Comparison of ENCODE assay signal across 18 mouse cellular contexts in the genomic region with DNA sequence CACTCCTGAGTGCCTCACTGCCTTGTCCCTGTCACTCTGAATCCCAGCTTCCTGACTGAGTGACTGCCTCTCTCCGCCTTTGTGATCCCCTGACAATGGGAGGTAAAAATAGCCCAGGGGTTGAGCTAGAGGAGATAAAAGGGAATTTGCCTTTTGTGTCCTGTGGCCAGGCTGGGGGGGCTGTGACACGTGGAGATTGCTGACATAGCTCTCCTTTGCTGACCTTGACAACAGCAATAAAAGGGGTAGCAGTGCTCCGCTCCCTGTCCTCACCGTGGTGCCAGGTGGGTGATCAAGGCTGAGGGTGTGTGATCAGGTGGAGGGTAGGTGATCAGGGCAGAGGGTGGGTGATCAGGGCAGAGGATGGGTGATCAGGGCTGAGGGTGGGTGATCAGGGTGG. TPM values are rescaled to one million over a fixed set of nuclear protein-coding genes. Genes with fewer than 3 reads are reported as not detected.
DNase-seq lines count a peak whose midpoint lies in the region; ATAC-seq and TF ChIP-seq lines count a peak whose summit lies in the region.
"Had no signal": no experiment of that assay in that cellular context is flagged by ENCODE, and none has a peak within 500 bp of the region (broad histone marks: within the 10 kb centered on the region; RNA-seq: fewer than 3 reads in every experiment).

A gene (plus strand): TSS at position 235 of the 400 bp plus-strand sequence.

- no peak for TF ChIP-seq EP300 in liver, embryonic 14.5 days (IDR thresholded peaks at IDR 0.05; ENCODE audit: low read depth)

- no peaks in the 10 kb centered on the region for H3K9me3 ChIP-seq in heart, embryonic 15.5 days (replicated peaks)
- no peaks in the 10 kb centered on the region for H3K9me3 ChIP-seq in liver, embryonic 14.5 days (ENCODE audit: control insufficient read depth, low read length)
- H3K9me3 ChIP-seq: forebrain, embryonic 12.5 days; limb, embryonic 12.5 days; neural tube, embryonic 13.5 days; stomach, embryonic 15.5 days had no signal

- 40% methylated on average over 4 of the region's 4 CpGs for WGBS in cerebellum, adult 2 months
- 20% methylated on average over 4 of the region's 4 CpGs for WGBS in heart, embryonic 15.5 days
- 52% methylated on average over 4 of the region's 4 CpGs for WGBS in liver, embryonic 14.5 days (ENCODE audit: insufficient replicate concordance)

- peaks cover 21% of the 10 kb centered on the region; the same call in 1 of the 2 replicates for H3K36me3 ChIP-seq in heart, embryonic 15.5 days
- H3K36me3 ChIP-seq in liver, embryonic 14.5 days (replicated peaks; ENCODE audit: control insufficient read depth, insufficient read depth, low read depth) = no peaks in the 10 kb centered on the region
- H3K36me3 ChIP-seq: forebrain, embryonic 12.5 days; limb, embryonic 12.5 days; neural tube, embryonic 13.5 days; stomach, embryonic 15.5 days had no signal

- H3K27ac ChIP-seq in cerebellum, adult 2 months (ENCODE audit: insufficient read depth, low read length) = no peak within 1 kb of the TSS
- H3K27ac ChIP-seq in heart, embryonic 15.5 days = peak within 1 kb of the TSS; percentile 91
- peak within 1 kb of the TSS; percentile 41 for H3K27ac ChIP-seq in liver, embryonic 14.5 days
- H3K27ac ChIP-seq: forebrain, embryonic 12.5 days; limb, embryonic 12.5 days; neural tube, embryonic 13.5 days; stomach, embryonic 15.5 days had no signal

- peak; percentile 69 for ATAC-seq in heart, embryonic 15.5 days (replicated peaks; ENCODE audit: insufficient number of reproducible peaks, insufficient read depth, low FRiP score, low read depth)
- ATAC-seq in liver, embryonic 14.5 days (ENCODE audit: insufficient read depth) = no peak
- ATAC-seq: activated CD4-positive, CD25-positive, alpha-beta regulatory T cell, adult 4 months; inflammation-experienced regulatory T-cells, adult 6 months had no signal

- no peak for TF ChIP-seq CTCF in cerebellum, adult 2 months (IDR thresholded peaks at IDR 0.05; ENCODE audit: borderline replicate concordance, insufficient read depth, low read depth, low read length)
- TF ChIP-seq CTCF in liver, embryonic 14.5 days (IDR thresholded peaks at IDR 0.05; ENCODE audit: low read depth) = no peak

- H3K4me2 ChIP-seq in heart, embryonic 15.5 days = peak within 1 kb of the TSS; percentile 76
- H3K4me2 ChIP-seq in liver, embryonic 14.5 days (ENCODE audit: low read depth) = peak within 1 kb of the TSS; percentile 98
- H3K4me2 ChIP-seq: forebrain, embryonic 12.5 days; limb, embryonic 12.5 days; neural tube, embryonic 13.5 days; stomach, embryonic 15.5 days had no signal

- peaks cover 10% of the 10 kb centered on the region for H3K4me1 ChIP-seq in cerebellum, adult 2 months (ENCODE audit: control insufficient read depth, insufficient read depth, low read length)
- H3K4me1 ChIP-seq in heart, embryonic 15.5 days (replicated peaks) = peaks cover 47% of the 10 kb centered on the region
- H3K4me1 ChIP-seq in liver, embryonic 14.5 days (replicated peaks; ENCODE audit: control insufficient read depth in 2 of 2, insufficient read depth in 2 of 2, low read length in 1 of 2) = peaks cover 37 to 56% of the 10 kb centered on the region in 2 experiments

- no peaks in the 10 kb centered on the region for H3K27me3 ChIP-seq in cerebellum, adult 2 months (ENCODE audit: control insufficient read depth, insufficient read depth, low read length)
- H3K27me3 ChIP-seq in heart, embryonic 15.5 days = no peaks in the 10 kb centered on the region
- H3K27me3 ChIP-seq in liver, embryonic 14.5 days (ENCODE audit: control insufficient read depth, insufficient read depth, low read length) = no peaks in the 10 kb centered on the region

- no peak for DNase-seq in cerebellum, adult 2 months
- DNase-seq in cerebellum, postnatal 36 days = no peak
- DNase-seq in heart, adult 18-20 months = peak; percentile 71 to 80
- no peak for DNase-seq in liver, embryonic 14.5 days (ENCODE audit: low read depth in 3 of 3, low spot score in 3 of 3)
- no peak for DNase-seq in c-Kit-positive CD71-positive TER-119-positive erythroid progenitor cells, embryonic 14.5 days (ENCODE audit: low spot score)
- no peak for DNase-seq in urinary bladder, postnatal 25 days (ENCODE audit: low spot score)
- DNase-seq in adrenal gland, adult (ENCODE audit: inconsistent age in 2 of 2, low spot score in 1 of 2) = no peak
- DNase-seq: kidney, adult 9 months; kidney, postnatal 4 days; layer of hippocampus, postnatal 36 days had no signal

- no peak for TF ChIP-seq POLR2A in cerebellum, adult 2 months (IDR thresholded peaks at IDR 0.05; ENCODE audit: borderline replicate concordance, insufficient read depth, low read length)

- H3K9ac ChIP-seq in heart, embryonic 15.5 days = peak within 1 kb of the TSS; percentile 65
- no peak within 1 kb of the TSS; the same call in none of the 2 replicates for H3K9ac ChIP-seq in liver, embryonic 14.5 days (replicated peaks)
- H3K9ac ChIP-seq: forebrain, embryonic 12.5 days; limb, embryonic 12.5 days; neural tube, embryonic 13.5 days; stomach, embryonic 15.5 days had no signal

- no peak within 1 kb of the TSS for H3K4me3 ChIP-seq in cerebellum, adult 2 months (replicated peaks; ENCODE audit: insufficient read depth, low read depth, low read length)
- H3K4me3 ChIP-seq in heart, embryonic 15.5 days = peak within 1 kb of the TSS; percentile 51
- no peak within 1 kb of the TSS for H3K4me3 ChIP-seq in liver, embryonic 14.5 days (ENCODE audit: insufficient read depth in 1 of 2, low read depth in 2 of 2, low read length in 2 of 2)
- H3K4me3 ChIP-seq: forebrain, embryonic 12.5 days; limb, embryonic 12.5 days; neural tube, embryonic 13.5 days; stomach, embryonic 15.5 days had no signal

RNA-seq across cellular contexts. Expression of the gene that starts here (rescaled TPM):
- 17.6 and 20.8 TPM in 2 replicates for polyA plus RNA-seq in cerebellum, adult 2 months (2012; rRNA removed)
- 10 to 100 TPM; 23.0 to 30.1 TPM for total RNA-seq in heart, adult 18-20 months (2021)
- 21.1 and 21.8 TPM in 2 replicates for polyA plus RNA-seq in heart, embryonic 15.5 days (2015; fragmentation: Nextera tagmentation; extraction: Ambion mirVana)
- polyA plus RNA-seq in liver, embryonic 14.5 days (2012; rRNA removed) = 1.7 and 3.0 TPM in 2 replicates
- 1.5 and 1.6 TPM in 2 replicates for polyA plus RNA-seq in liver, embryonic 14.5 days (2014; fragmentation: Nextera tagmentation; extraction: Ambion mirVana)
- total RNA-seq: megakaryocyte, adult 5-6 weeks had no signal
- polyA plus RNA-seq: activated CD4-positive, CD25-positive, alpha-beta regulatory T cell, adult 4 months had no signal

Comparison
In these comparisons a context has a peak if more than half of its experiments do, and no peak if none do; other contexts are left out.
1. DNase-seq: peak in heart, adult 18-20 months (2 of 2); none in cerebellum, adult 2 months (0 of 2), cerebellum, postnatal 36 days (0 of 2), liver, embryonic 14.5 days (0 of 3), c-Kit-positive CD71-positive TER-119-positive erythroid progenitor cells, embryonic 14.5 days (single experiment), urinary bladder, postnatal 25 days (single experiment) and adrenal gland, adult (0 of 2).